8 mouse cellular contexts compared by ENCODE assay signal in the genomic region with DNA sequence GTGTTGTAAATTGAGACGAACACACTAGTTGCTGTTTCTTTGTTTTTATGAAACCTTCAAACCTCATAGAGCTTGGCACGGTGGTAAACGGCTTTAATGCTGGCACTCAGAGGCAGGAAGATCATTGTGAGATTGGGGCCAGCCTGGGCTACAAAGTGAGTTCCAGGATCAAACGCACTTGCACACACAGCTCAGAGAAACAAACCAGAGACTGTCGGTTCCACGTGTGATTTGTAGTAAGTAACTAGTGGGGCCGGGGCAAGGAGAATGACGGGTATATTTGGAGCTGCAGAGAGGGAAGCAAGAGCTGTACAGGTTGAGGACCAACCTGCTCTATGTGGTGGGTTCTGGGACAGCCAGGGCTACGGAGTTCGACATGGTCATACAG. TPM values are rescaled to one million over a fixed set of nuclear protein-coding genes. Genes with fewer than 3 reads are reported as not detected.
DNase-seq lines count a peak whose midpoint lies in the region; ATAC-seq and TF ChIP-seq lines count a peak whose summit lies in the region.

No protein-coding gene starts in this region.

- peaks cover 29% of the 10 kb centered on the region for H3K4me1 ChIP-seq in heart, embryonic 11.5 days (ENCODE audit: control insufficient read depth, insufficient read depth, low read length)
- peaks cover 2 to 12% of the 10 kb centered on the region in 2 experiments; a peak in 2 of 4 replicates for H3K4me1 ChIP-seq in ES-E14 (ENCODE audit: control insufficient read depth in 2 of 2, insufficient read depth in 2 of 2, low read length in 2 of 2, poor library complexity in 1 of 2)
- H3K4me1 ChIP-seq in forebrain, embryonic 16.5 days (replicated peaks; ENCODE audit: control insufficient read depth, insufficient read depth, low read length) = peaks cover 38% of the 10 kb centered on the region

- peak overlapping the region; percentile 95 for H3K27ac ChIP-seq in heart, embryonic 11.5 days (ENCODE audit: low read depth, low read length)
- H3K27ac ChIP-seq in ES-E14 (ENCODE audit: insufficient read depth, low read depth, low read length, poor library complexity, severe bottlenecking) = no peak overlapping the region
- peak overlapping the region; percentile 99 for H3K27ac ChIP-seq in forebrain, embryonic 16.5 days (ENCODE audit: low read length)

- DNase-seq in heart, adult 8-10 months (ENCODE audit: low spot score) = no peak
- DNase-seq in ES-E14 (ENCODE audit: low read depth, low spot score) = no peak
- DNase-seq in lung, postnatal 36 days = peak; percentile 12
- no peak for DNase-seq in spleen, adult 18-20 months
- no peak for DNase-seq in spleen, postnatal 36 days (ENCODE audit: low spot score in 2 of 2)

- WGBS in heart, embryonic 11.5 days (ENCODE audit: insufficient replicate concordance) = 35% methylated on average over 10 of the region's 10 CpGs
- 22% methylated on average over 10 of the region's 10 CpGs for WGBS in forebrain, embryonic 16.5 days

- no peaks in the 10 kb centered on the region for H3K9me3 ChIP-seq in heart, embryonic 11.5 days (replicated peaks; ENCODE audit: control insufficient read depth, low read length)
- H3K9me3 ChIP-seq in ES-E14 (ENCODE audit: control insufficient read depth, insufficient read depth, low read depth, low read length) = no peaks in the 10 kb centered on the region
- H3K9me3 ChIP-seq in forebrain, embryonic 16.5 days (ENCODE audit: control insufficient read depth, low read length) = no peaks in the 10 kb centered on the region

- no peaks in the 10 kb centered on the region for H3K36me3 ChIP-seq in heart, embryonic 11.5 days (ENCODE audit: control insufficient read depth, insufficient read depth, low read length)
- H3K36me3 ChIP-seq in ES-E14 (ENCODE audit: control insufficient read depth, insufficient read depth, low read length, poor library complexity, severe bottlenecking) = no peaks in the 10 kb centered on the region
- H3K36me3 ChIP-seq in forebrain, embryonic 16.5 days (ENCODE audit: control insufficient read depth, insufficient read depth) = no peaks in the 10 kb centered on the region

- ATAC-seq in heart, embryonic 11.5 days (replicated peaks; ENCODE audit: insufficient number of reproducible peaks, low FRiP score, low TSS enrichment) = no peak
- no peak for ATAC-seq in forebrain, embryonic 16.5 days
- no peak for ATAC-seq in monocyte, adult 5-6 weeks (replicated peaks; ENCODE audit: insufficient number of reproducible peaks, low FRiP score, low TSS enrichment, poor library complexity, severe bottlenecking)

- H3K9ac ChIP-seq in heart, embryonic 11.5 days (ENCODE audit: low read depth, low read length) = peak overlapping the region; percentile 87
- H3K9ac ChIP-seq in ES-E14 (ENCODE audit: insufficient read depth, low read depth, low read length, poor library complexity, severe bottlenecking) = no peak overlapping the region; the same call in 1 of the 2 replicates
- H3K9ac ChIP-seq in forebrain, embryonic 16.5 days (replicated peaks; ENCODE audit: low read depth, low read length) = peak overlapping the region; percentile 96

- H3K4me3 ChIP-seq in heart, embryonic 11.5 days (ENCODE audit: low read depth, low read length) = peak overlapping the region; percentile 96
- H3K4me3 ChIP-seq in ES-E14 (ENCODE audit: insufficient read depth in 1 of 2, low read depth in 1 of 2, low read length in 2 of 2, poor library complexity in 1 of 2, severe bottlenecking in 1 of 2) = peak overlapping the region; percentile 68 to 94
- peak overlapping the region; percentile 86 for H3K4me3 ChIP-seq in forebrain, embryonic 16.5 days (replicated peaks; ENCODE audit: low read length)

- H3K27me3 ChIP-seq in heart, embryonic 11.5 days (ENCODE audit: control insufficient read depth, insufficient read depth, low read length) = no peaks in the 10 kb centered on the region
- no peaks in the 10 kb centered on the region for H3K27me3 ChIP-seq in forebrain, embryonic 16.5 days (replicated peaks; ENCODE audit: control insufficient read depth, insufficient read depth, low read length)

- in situ Hi-C loops in ES-E14 (cut with MboI; ENCODE audit: low sequenced_read_pairs in 2 of 2, unreplicated experiment in 2 of 2) = no loop called here

- peak overlapping the region; percentile 85 for H3K4me2 ChIP-seq in heart, embryonic 11.5 days
- peak overlapping the region; percentile 74 for H3K4me2 ChIP-seq in forebrain, embryonic 16.5 days (ENCODE audit: low read length)

TF ChIP-seq in ES-E14, 5 proteins besides CTCF, POLR2A, EP300 and RAD21:
- TF ChIP-seq ZNF384 (IDR thresholded peaks at IDR 0.05; ENCODE audit: low read depth, low read length) = no peak
- no peak for TF ChIP-seq MAFK (IDR thresholded peaks at IDR 0.05; ENCODE audit: insufficient read depth, low read depth, low read length)
- TF ChIP-seq ZC3H11A (IDR thresholded peaks at IDR 0.05; ENCODE audit: borderline replicate concordance, low read depth, low read length) = no peak
- no peak for TF ChIP-seq HCFC1 (IDR thresholded peaks at IDR 0.05; ENCODE audit: borderline replicate concordance, insufficient read depth, low read length)
- no peak for TF ChIP-seq CHD2 (IDR thresholded peaks at IDR 0.05; ENCODE audit: low read depth, low read length)

RNA-seq across cellular contexts. Expression of a gene that starts 0.9 kb away (rescaled TPM):
- polyA plus RNA-seq in heart, embryonic 11.5 days (2014; fragmentation: Nextera tagmentation; extraction: Ambion mirVana) = 18.5 and 23.2 TPM in 2 replicates
- total RNA-seq in heart, adult 8-10 months (2022) = 100 to 1,000 TPM; 328 to 381 (median 357) TPM
- 13.1 and 15.8 TPM in 2 replicates for total RNA-seq in ES-E14 (2012; rRNA removed)
- 21.3 and 21.8 TPM in 2 replicates for polyA plus RNA-seq in forebrain, embryonic 16.5 days (2015; fragmentation: Nextera tagmentation; extraction: Ambion mirVana)
- 24.4 to 26.1 TPM (median 24.5 TPM) in 3 replicates for total RNA-seq in monocyte, adult 5-6 weeks (2017)

RNA-seq across cellular contexts. Expression of a gene that starts 52.4 kb away (rescaled TPM):
- polyA plus RNA-seq in heart, embryonic 11.5 days (2014; fragmentation: Nextera tagmentation; extraction: Ambion mirVana) = 7.1 and 8.6 TPM in 2 replicates
- total RNA-seq in heart, adult 8-10 months (2022) = 10 to 100 TPM; 11.0 to 13.7 (median 12.3) TPM
- total RNA-seq in ES-E14 (2012; rRNA removed) = 10.7 and 16.8 TPM in 2 replicates
- 10.6 and 12.9 TPM in 2 replicates for polyA plus RNA-seq in forebrain, embryonic 16.5 days (2015; fragmentation: Nextera tagmentation; extraction: Ambion mirVana)
- total RNA-seq in monocyte, adult 5-6 weeks (2017) = 15.5 to 26.7 TPM (median 22.1 TPM) in 3 replicates

RNA-seq across cellular contexts. Expression of a gene that starts 52.6 kb away (rescaled TPM):
- polyA plus RNA-seq in heart, embryonic 11.5 days (2014; fragmentation: Nextera tagmentation; extraction: Ambion mirVana) = 5.4 and 5.9 TPM in 2 replicates
- total RNA-seq in heart, adult 8-10 months (2022) = 10 to 100 TPM; 18.5 to 22.5 (median 19.7) TPM
- total RNA-seq in ES-E14 (2012; rRNA removed) = 12.8 and 16.8 TPM in 2 replicates
- 15.0 and 15.2 TPM in 2 replicates for polyA plus RNA-seq in forebrain, embryonic 16.5 days (2015; fragmentation: Nextera tagmentation; extraction: Ambion mirVana)
- 12.3 to 19.4 TPM (median 13.2 TPM) in 3 replicates for total RNA-seq in monocyte, adult 5-6 weeks (2017)

Comparison
In these comparisons a context has a peak if more than half of its experiments do, and no peak if none do; other contexts are left out.
1. RNA of a gene that starts 0.9 kb away (total RNA-seq): 328 to 381 TPM in heart, adult 8-10 months; 24.4 to 26.1 TPM in monocyte, adult 5-6 weeks and 13.1 to 15.8 TPM in ES-E14; every median in the first group is over 10 times any median in the second.
2. Peak in every context shown above with its lines, with median percentiles within 50 percentile points of each other: H3K4me3 ChIP-seq.